Mouse (Mus musculus): ENCODE results near the gene Irf2bpl. TPM values are rescaled to one million over a fixed set of nuclear protein-coding genes. Genes with fewer than 3 reads are reported as not detected.

Gene Irf2bpl
- total RNA-seq, 2 experiments from 2014 or later = 76.4 to 76.9 TPM

- no peak for DNase-seq (ENCODE audit: low spot score in 2 of 2)
Observed at GRCm38 (mm10) chr12:86899461-86900179, 15.0 kb upstream of the Irf2bpl start.

GRCm38 (mm10) chr12:86898448-86898847 lies 13.8 kb upstream of the Irf2bpl start:
- DNase-seq (ENCODE audit: low spot score in 2 of 2) = no peak

GRCm38 (mm10) chr12:86897769-86898273 lies 13.2 kb upstream of the Irf2bpl start:
- no peak for DNase-seq (ENCODE audit: low spot score in 2 of 2)

DNA sequence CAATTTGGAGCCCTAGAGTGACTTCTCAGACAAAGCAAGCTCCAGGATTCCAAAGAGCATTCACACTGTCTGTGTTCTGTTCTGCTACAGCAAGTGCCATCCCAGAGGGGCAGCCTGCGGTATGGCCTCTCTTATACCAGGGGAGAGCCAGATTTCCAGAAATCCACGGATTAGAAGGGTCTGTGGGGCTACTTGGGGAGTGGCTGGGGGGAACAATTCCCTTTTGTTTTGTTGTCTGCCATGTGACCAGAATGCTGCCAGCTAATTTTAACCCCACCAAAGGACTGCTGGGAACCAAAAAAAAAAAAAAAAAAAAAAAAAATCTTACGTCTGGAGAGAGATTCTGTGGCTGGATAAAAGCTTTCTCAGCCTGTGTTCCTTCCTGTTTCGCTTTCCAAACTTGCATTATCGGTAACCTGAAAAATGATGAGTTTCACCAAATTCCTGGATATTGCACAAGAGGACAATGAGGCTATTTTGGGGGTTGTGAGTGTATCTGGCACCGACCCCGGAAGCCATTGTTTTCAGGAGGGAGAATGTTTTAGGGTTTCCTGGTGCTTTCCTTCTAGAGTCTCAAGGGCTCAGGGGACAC lies 12.4 kb upstream of the Irf2bpl start:
- DNase-seq (ENCODE audit: low spot score in 2 of 2) = no peak

GRCm38 (mm10) chr12:86896441-86896890 lies 11.9 kb upstream of the Irf2bpl start:
- DNase-seq (ENCODE audit: low spot score in 2 of 2) = no peak

DNA sequence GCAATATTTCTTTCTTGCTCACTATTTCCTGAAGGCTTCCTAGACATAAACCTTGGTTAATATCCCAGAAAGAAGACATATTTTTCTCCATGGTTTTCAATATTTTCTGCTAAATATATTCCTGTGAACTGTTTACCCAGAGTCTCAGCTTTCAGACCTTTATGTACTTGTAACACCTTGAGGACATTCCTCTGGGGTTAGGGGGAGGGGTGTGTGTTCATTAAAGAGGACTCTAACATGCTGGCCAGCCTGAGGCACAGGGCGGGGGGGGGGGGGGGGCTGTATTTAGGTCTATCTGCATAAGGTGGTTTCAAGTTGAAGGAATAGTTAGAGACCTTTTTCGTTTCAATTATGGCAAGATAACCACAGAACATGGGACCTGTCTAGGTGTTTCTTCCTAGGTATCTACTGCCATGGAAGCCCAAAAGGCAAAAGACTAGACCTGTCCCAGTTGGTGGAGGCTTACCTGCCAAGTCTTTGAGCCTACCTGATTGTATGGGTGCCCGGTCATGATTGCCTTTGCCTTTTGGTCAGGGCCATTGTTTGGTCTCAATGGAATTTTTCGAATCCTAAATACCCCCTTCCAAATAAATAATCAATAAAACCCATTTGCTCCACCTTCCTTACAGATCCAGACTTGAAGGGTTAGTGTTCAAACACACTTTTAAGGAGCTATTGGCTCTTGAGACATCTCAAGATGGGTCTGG lies 11.3 kb upstream of the Irf2bpl start:
- DNase-seq (ENCODE audit: low spot score in 2 of 2) = no peak

- DNase-seq (ENCODE audit: low spot score in 2 of 2) = peak; percentile 67 to 80
Observed at GRCm38 (mm10) chr12:86894841-86895428, 10.3 kb upstream of the Irf2bpl start.

- DNase-seq (ENCODE audit: low spot score in 2 of 2) = peak; percentile 97 to 100
Observed at GRCm38 (mm10) chr12:86894184-86894839, 9.7 kb upstream of the Irf2bpl start.

- no peak for DNase-seq (ENCODE audit: low spot score in 2 of 2)
Observed at GRCm38 (mm10) chr12:86893326-86894183, 9.0 kb upstream of the Irf2bpl start.

DNA sequence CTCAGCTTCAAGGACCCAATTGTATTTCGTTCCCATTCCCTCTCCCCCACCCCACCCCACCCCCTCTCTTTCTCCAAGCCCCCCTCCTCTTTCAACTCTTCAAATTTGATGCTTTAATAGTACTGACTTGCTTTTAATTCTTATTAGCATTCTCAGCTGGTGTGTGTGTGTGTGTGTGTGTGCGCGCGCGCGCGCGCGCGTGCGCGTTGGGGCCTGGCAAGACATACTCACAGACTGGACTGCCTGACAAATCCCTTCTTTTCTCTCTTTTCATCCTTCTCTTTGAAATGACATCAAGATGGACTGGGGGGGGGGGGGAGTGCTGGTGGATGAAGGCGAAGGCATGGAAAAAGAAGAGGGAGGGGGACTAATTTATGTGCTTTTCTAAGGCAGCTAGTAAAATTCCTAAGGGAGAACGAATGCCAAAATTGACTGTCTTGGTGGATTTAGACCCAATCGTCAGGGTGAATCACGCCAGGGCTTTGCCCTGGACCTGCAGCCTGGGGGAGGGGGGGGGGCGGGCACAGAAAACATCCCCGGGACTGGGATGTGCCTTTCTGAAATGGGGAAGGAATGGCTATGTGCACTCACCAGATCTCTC lies 8.2 kb upstream of the Irf2bpl start:
- DNase-seq (ENCODE audit: low spot score in 2 of 2) = no peak

GRCm38 (mm10) chr12:86891786-86892702 lies 7.4 kb upstream of the Irf2bpl start:
- DNase-seq (ENCODE audit: low spot score in 2 of 2) = peak in 1 of 2 experiments; percentile 81

- DNase-seq (ENCODE audit: low spot score in 2 of 2) = no peak
Observed at GRCm38 (mm10) chr12:86891454-86891785, 6.8 kb upstream of the Irf2bpl start.

DNA sequence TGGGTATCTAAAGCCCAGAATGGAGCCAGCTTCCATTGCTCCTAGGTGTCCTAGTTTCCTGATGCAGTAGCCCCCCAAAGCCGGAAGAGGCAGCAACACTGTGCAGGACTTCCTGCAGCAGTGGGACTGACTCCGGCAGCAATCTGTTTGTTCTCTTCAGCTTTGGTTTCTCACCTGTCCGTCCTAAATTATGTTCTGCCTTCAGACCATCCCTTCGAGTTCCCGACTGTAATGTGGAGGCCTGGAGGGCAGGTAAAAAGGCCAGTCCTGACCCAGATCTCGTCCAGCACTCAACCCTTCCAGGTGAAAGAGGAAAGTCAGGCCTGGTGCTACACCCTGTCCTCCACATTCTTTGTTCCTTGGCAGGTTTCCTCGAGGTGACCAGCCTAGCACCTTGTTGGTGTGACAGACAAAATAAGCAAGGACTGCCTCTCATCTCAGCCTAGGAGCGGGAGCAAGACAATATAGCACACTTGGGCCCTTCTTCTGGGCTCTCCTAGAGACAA lies 6.3 kb upstream of the Irf2bpl start:
- DNase-seq (ENCODE audit: low spot score in 2 of 2) = no peak

DNA sequence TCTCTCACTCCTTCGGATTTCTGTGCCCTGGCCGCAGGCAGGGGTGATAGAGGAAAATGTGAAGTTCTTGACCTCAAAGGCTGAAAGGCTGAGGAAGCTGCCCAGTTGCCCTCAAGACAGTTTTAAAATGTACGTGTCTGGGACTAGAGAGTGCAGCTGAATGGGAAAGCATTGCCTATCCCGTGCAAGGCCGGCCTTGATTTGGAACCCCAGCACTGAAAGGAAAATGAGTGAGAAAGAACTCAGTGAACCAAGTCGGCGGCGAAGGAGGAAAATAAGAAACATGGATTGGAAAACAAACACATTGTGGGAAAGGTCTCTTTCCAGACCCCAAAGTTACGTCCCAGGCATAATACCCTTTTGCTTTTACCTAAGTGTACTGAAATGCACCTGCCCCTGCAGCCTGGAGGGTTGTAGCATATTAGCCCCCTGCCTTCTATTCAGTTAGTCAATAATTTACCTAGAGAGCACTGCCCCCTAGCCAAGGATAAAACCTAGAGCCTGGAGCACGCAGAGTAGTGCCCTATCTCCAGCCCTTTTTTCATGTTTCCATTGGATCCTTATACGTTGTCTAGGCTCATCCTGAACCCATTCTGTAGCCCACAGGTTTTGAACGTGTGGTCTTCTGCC lies 5.6 kb upstream of the Irf2bpl start:
- DNase-seq (ENCODE audit: low spot score in 2 of 2) = no peak

GRCm38 (mm10) chr12:86889103-86889644 lies 4.6 kb upstream of the Irf2bpl start:
- DNase-seq (ENCODE audit: low spot score in 2 of 2) = no peak

- peak; percentile 72 to 73 for DNase-seq (ENCODE audit: low spot score in 2 of 2)
Observed at GRCm38 (mm10) chr12:86888130-86889069, 3.8 kb upstream of the Irf2bpl start.

Data from layer of hippocampus, adult 18-20 months (tissue).